Mouse (Mus musculus) midbrain, postnatal 0 days (tissue): ENCODE data around the gene Kdr. TPM values are rescaled to one million over a fixed set of nuclear protein-coding genes. Genes with fewer than 3 reads are reported as not detected.

Source experiments
- ATAC-seq: fragments of 200-750 bp; cut with Nextera tagmentation; 2 replicates; pipeline ENCODE4 v1.8.0; 2017; ENCODE audit warnings: moderate number of reproducible peaks, mild to moderate bottlenecking, moderate TSS enrichment, moderate library complexity; ENCODE audit not compliant: low FRiP score
- DNase-seq: peaks from one replicate; pipeline ENCODE4 v3.0.0-alpha.2; 2015; ENCODE audit warnings: low spot score
- H3K27ac ChIP-seq: fragments of 300-500 bp; sonication (generic); 2 replicates; pipeline ENCODE4 v1.5.1; 2014; ENCODE audit warnings: low read depth, mild to moderate bottlenecking, low read length, mixed read lengths
- H3K27me3 ChIP-seq: fragments of 300-500 bp; sonication (generic); 2 replicates; pipeline ENCODE4 v1.6.1; 2014; ENCODE audit warnings: low read length, control low read depth, mixed read lengths; ENCODE audit not compliant: insufficient read depth
- H3K36me3 ChIP-seq: fragments of 300-500 bp; sonication (generic); 2 replicates; pipeline ENCODE4 v1.6.1; 2014; ENCODE audit warnings: low read length, control low read depth, mixed read lengths; ENCODE audit not compliant: insufficient read depth
- H3K4me1 ChIP-seq: fragments of 300-500 bp; sonication (generic); 2 replicates; pipeline ENCODE4 v1.6.1; 2014; ENCODE audit warnings: mild to moderate bottlenecking, control low read depth, antibody characterized with exemption, low read length, mixed read lengths; ENCODE audit not compliant: insufficient read depth
- H3K4me2 ChIP-seq: fragments of 300-500 bp; sonication (generic); 2 replicates; pipeline ENCODE4 v1.6.1; 2014; ENCODE audit warnings: low read depth, mild to moderate bottlenecking, low read length, mixed read lengths; ENCODE audit not compliant: poor library complexity, severe bottlenecking
- H3K4me3 ChIP-seq: fragments of 300-500 bp; sonication (generic); 2 replicates; pipeline ENCODE4 v1.5.1; 2014; ENCODE audit warnings: low read depth, mild to moderate bottlenecking, low read length, moderate library complexity
- H3K9ac ChIP-seq: fragments of 300-500 bp; sonication (generic); replicated peaks from 2 replicates; pipeline ENCODE4 v1.6.1; 2014; ENCODE audit warnings: mild to moderate bottlenecking, low read length, moderate library complexity, mixed read lengths; ENCODE audit not compliant: poor library complexity, severe bottlenecking
- H3K9me3 ChIP-seq: fragments of 300-500 bp; sonication (generic); 2 replicates; pipeline ENCODE4 v1.6.1; 2016; ENCODE audit warnings: low read length, control low read depth
- CTCF ChIP-seq: IDR thresholded peaks from 2 replicates; pipeline ENCODE4 v1.5.1; 2016; ENCODE audit warnings: antibody characterized with exemption, mild to moderate bottlenecking
- WGBS: fragments of 180-500 bp; shearing (Covaris S2); extraction: QIAGEN DNeasy Blood & Tissue Kit; methylation state at CpG from one replicate; pipeline ENCODE4 v1.1.7; 2014; 5-methylcytosine and 5-hydroxymethylcytosine counted together
- polyA plus RNA-seq: library from polyadenylated mRNA; unstranded; fragments of >200 nt; fragmentation: Nextera tagmentation; extraction: Ambion mirVana; gene quantifications from 2 replicates; pipeline ENCODE4 v1.2.1, GENCODE M21; 2015
- total RNA-seq: library from RNA; depleted of rRNA; stranded (reverse); fragments of >200 nt; gene quantifications from 2 replicates; pipeline ENCODE4 v1.2.3, GENCODE M21; 2014; rRNA removed

The Kdr gene
- total RNA-seq = 19.1 and 24.7 TPM in 2 replicates
- 11.6 and 12.5 TPM in 2 replicates for polyA plus RNA-seq

DNA sequence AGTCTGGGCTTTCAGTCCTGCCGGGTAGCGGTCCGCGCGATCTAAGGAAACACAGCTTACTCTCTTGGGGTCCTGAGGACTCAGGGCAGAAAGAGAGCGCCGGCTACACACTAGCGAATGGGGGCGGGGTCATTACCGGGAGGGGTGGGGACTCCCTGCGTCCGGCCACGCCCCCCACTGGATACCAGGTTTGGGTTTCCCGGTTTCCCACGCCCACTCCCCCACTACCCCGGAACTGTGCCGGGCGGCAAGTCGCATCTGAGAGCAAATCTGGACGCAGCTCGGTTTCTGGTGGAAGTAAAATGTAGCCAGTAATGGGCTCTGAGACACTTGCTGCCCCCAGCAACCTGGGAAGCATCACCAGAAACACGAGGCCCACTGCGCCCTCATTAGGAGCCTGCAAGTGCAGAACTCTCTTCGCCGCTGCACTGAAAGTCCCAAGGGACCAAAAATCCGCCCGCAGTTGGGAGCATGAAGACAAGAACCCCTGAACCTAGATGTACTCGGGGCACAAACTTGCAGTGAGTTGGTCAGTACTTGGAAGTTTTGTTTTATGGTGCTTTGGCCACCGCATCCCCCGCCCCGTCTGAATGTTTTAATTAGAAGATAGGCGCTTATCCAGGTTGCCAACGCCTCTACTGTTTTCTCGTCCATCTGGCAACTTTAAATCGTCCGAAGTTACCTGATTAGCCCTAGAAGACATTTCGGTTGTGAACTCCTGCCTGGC is at the start of gene Kdr:
Kdr (minus strand) TSS at position 85 of the 727 bp plus-strand sequence.
- peak; percentile 75 for ATAC-seq
- Histone ChIP-seq H3K27me3 (peaks cover 31% of the 10 kb centered on the region), H3K9me3 (no peaks in the 10 kb centered on the region), H3K9ac (peak within 1 kb of the TSS; percentile 55), H3K36me3 (no peaks in the 10 kb centered on the region), H3K4me2 (peak within 1 kb of the TSS; percentile 99), H3K4me3 (peak within 1 kb of the TSS; percentile 63), H3K27ac (no peak within 1 kb of the TSS), H3K4me1 (peaks cover 6% of the 10 kb centered on the region; the same call in 1 of the 2 replicates)
- TF ChIP-seq CTCF = peak; percentile 11; the same call in 1 of the 2 replicates
- peak; percentile 60 for DNase-seq
- WGBS = 2% methylated on average over 36 of the region's 37 CpGs

DNA sequence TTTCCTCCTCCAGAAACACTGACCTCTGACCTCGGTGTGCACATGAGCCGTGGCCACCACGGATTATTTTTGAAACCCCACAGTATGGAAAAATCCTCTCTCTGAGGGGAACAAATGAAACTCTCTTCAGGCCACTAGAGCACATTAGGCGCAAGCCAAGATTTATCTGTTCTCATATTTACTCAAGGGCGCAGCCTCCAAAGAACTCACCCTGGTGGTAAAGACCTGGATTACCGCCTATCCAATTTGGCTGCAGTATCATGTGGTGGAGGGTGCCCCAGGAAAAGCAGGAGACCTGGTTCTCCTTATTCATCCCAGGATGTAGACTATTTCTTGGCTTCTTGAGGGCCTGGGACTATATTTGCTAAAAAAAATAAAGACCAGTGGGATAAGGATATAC is 48.5 kb upstream of the Kdr start:
- Histone ChIP-seq H3K9me3 (no peaks in the 10 kb centered on the region), H3K36me3 (no peaks in the 10 kb centered on the region), H3K4me3 (no peak overlapping the region), H3K9ac (no peak overlapping the region), H3K27me3 (no peaks in the 10 kb centered on the region), H3K4me2 (no peak overlapping the region), H3K4me1 (no peaks in the 10 kb centered on the region), H3K27ac (no peak overlapping the region)
- DNase-seq (no peak), ATAC-seq (no peak)
- TF ChIP-seq CTCF = no peak
- WGBS = 69% methylated on average over 6 of the region's 6 CpGs

- DNase-seq (no peak), ATAC-seq (no peak)
- Histone ChIP-seq H3K27ac (no peak overlapping the region), H3K9ac (no peak overlapping the region), H3K27me3 (no peaks in the 10 kb centered on the region), H3K9me3 (no peaks in the 10 kb centered on the region), H3K4me1 (no peaks in the 10 kb centered on the region), H3K4me3 (no peak overlapping the region), H3K36me3 (no peaks in the 10 kb centered on the region), H3K4me2 (no peak overlapping the region)
- WGBS = 59% methylated on average over 4 of the region's 4 CpGs
- peak; percentile 47 for TF ChIP-seq CTCF
Measured at GRCm38 (mm10) chr5:76025996-76026665, 47.9 kb upstream of the Kdr start.

- no peak overlapping the region for H3K4me2 ChIP-seq
- H3K4me1 ChIP-seq = no peaks in the 10 kb centered on the region
- no peak for DNase-seq
- no peaks in the 10 kb centered on the region for H3K36me3 ChIP-seq
- H3K4me3 ChIP-seq = no peak overlapping the region
- H3K9me3 ChIP-seq = no peaks in the 10 kb centered on the region
- no peak overlapping the region for H3K9ac ChIP-seq
- 79% methylated on average over 14 of the region's 14 CpGs for WGBS
- H3K27me3 ChIP-seq = no peaks in the 10 kb centered on the region
- TF ChIP-seq CTCF = no peak
- ATAC-seq = no peak
- no peak overlapping the region for H3K27ac ChIP-seq
Measured at GRCm38 (mm10) chr5:76023011-76023773, 44.9 kb upstream of the Kdr start.

GRCm38 (mm10) chr5:76022436-76022835 is 44.2 kb upstream of the Kdr start:
- H3K9me3 ChIP-seq = no peaks in the 10 kb centered on the region
- no peak for ATAC-seq
- TF ChIP-seq CTCF = no peak
- DNase-seq = no peak
- no peak overlapping the region for H3K4me2 ChIP-seq
- no peaks in the 10 kb centered on the region for H3K27me3 ChIP-seq
- 88% methylated on average over 6 of the region's 6 CpGs for WGBS
- no peak overlapping the region for H3K4me3 ChIP-seq
- no peak overlapping the region for H3K9ac ChIP-seq
- no peak overlapping the region for H3K27ac ChIP-seq
- H3K4me1 ChIP-seq = no peaks in the 10 kb centered on the region
- no peaks in the 10 kb centered on the region for H3K36me3 ChIP-seq
